Mouse (Mus musculus) limb, embryonic 14.5 days (tissue): ENCODE measurements at regions not wholly inside any gene's neighbourhood (a gene's known extent, or its start where the extent isn't known, plus 50 kb on each side); places are given as distances from the start of the nearest gene placed in this dataset.

Experiments
- ATAC-seq: fragments of 200-750 bp; cut with Nextera tagmentation; 2 replicates; pipeline ENCODE4 v1.8.0; 2017; ENCODE audit warnings: low read depth, moderate number of reproducible peaks, moderate TSS enrichment; ENCODE audit not compliant: low FRiP score
- DNase-seq: peaks from one replicate; pipeline ENCODE4 v3.0.0-alpha.2; 2015; ENCODE audit warnings: low spot score
- H3K27ac ChIP-seq: fragments of 300-500 bp; sonication (generic); replicated peaks from 2 replicates; pipeline ENCODE4 v1.5.1; 2014; ENCODE audit warnings: low read depth, mild to moderate bottlenecking, low read length, moderate library complexity, mixed read lengths
- H3K27me3 ChIP-seq: fragments of 300-500 bp; sonication (generic); 2 replicates; pipeline ENCODE4 v1.6.1; 2014; ENCODE audit warnings: low read length, mixed read lengths; ENCODE audit not compliant: control insufficient read depth, insufficient read depth
- H3K36me3 ChIP-seq: fragments of 300-500 bp; sonication (generic); 2 replicates; pipeline ENCODE4 v1.6.1; 2014; ENCODE audit warnings: mild to moderate bottlenecking, low read length, moderate library complexity, mixed read lengths; ENCODE audit not compliant: control insufficient read depth, insufficient read depth
- H3K4me1 ChIP-seq: fragments of 300-500 bp; sonication (generic); 2 replicates; pipeline ENCODE4 v1.6.1; 2014; ENCODE audit warnings: antibody characterized with exemption, low read length, mixed read lengths; ENCODE audit not compliant: control insufficient read depth, insufficient read depth
- H3K4me2 ChIP-seq: fragments of 300-500 bp; sonication (generic); replicated peaks from 2 replicates; pipeline ENCODE4 v1.6.1; 2014; ENCODE audit warnings: low read depth, mild to moderate bottlenecking, low read length, moderate library complexity; ENCODE audit not compliant: severe bottlenecking
- H3K4me3 ChIP-seq: fragments of 300-500 bp; sonication (generic); replicated peaks from 2 replicates; pipeline ENCODE4 v1.5.1; 2014; ENCODE audit warnings: low read length
- H3K9ac ChIP-seq: fragments of 300-500 bp; sonication (generic); 2 replicates; pipeline ENCODE4 v1.6.1; 2014; ENCODE audit warnings: mild to moderate bottlenecking, low read depth, low read length, moderate library complexity; ENCODE audit not compliant: severe bottlenecking
- H3K9me3 ChIP-seq: fragments of 300-500 bp; sonication (generic); 2 replicates; pipeline ENCODE4 v1.6.1; 2016; ENCODE audit warnings: low read length; ENCODE audit not compliant: control insufficient read depth
- POLR2A ChIP-seq: fragments of 200-500 bp; IDR thresholded peaks from 2 replicates; pipeline ENCODE4 v1.8.0; 2012; ENCODE audit warnings: inconsistent platforms, mild to moderate bottlenecking, moderate library complexity, borderline replicate concordance; ENCODE audit not compliant: insufficient read depth, insufficient read length; ENCODE audit errors: extremely low read depth
- WGBS: fragments of 180-500 bp; shearing (Covaris S2); extraction: QIAGEN DNeasy Blood & Tissue Kit; methylation state at CpG from one replicate; pipeline ENCODE4 v1.1.7; 2014; 5-methylcytosine and 5-hydroxymethylcytosine counted together

DNA sequence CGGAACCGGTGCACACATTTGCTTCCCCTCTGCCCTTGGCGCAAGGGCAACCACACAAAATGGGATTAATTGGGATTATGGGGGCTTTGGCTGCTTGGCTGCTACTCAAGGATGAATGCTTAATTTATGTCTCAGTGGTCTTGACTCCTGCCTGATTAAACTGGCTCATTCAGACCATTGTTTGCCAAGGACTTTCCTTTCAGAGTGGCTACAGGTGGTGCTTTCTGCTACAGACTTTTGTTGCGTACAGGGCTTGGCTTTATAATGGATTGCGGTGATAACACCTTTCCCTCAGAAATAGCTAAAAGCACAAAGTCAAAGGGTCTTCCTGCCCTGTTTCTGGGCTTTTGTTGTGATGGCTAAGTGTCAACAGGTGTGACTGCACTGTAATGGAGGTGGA lies 120.4 kb upstream of the Tbca start:
- no peaks in the 10 kb centered on the region for H3K4me1 ChIP-seq
- H3K9ac ChIP-seq, result no peak overlapping the region
- no peak overlapping the region for H3K4me2 ChIP-seq
- H3K4me3 ChIP-seq, result no peak overlapping the region
- no peaks in the 10 kb centered on the region for H3K9me3 ChIP-seq
- no peaks in the 10 kb centered on the region for H3K36me3 ChIP-seq
- ATAC-seq, result no peak
- no peak overlapping the region for H3K27ac ChIP-seq
- H3K27me3 ChIP-seq, result no peaks in the 10 kb centered on the region
- no peak for DNase-seq
- no peak for TF ChIP-seq POLR2A
- WGBS, result 78% methylated on average over 5 of the region's 5 CpGs

DNA sequence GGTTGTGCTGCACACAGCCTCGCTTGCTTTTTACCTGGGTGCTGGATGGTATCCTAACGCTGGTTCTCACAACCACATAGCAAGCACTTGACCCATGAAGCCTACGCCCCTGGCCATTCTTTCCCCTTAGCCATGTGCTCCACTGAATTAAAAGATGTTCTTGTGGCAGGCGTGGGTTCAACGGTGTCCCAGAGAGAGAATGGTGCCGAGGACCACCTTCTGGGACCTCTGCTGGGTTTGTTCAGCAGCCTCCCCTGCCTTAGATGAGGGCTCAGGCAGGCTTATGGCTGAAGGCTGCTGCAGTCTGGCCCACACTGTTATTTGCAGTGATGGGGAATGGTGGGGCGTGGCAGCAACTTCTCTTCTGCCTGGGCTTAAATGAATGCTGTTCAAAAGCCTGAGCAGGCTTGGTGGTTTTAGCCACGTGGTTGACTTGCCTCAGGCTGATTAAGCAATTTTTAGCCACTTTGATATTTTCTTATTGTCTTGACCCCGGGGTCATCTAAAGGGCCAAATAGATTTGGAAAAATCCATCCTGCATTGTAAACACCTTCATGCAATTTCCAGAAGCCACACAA lies 119.5 kb upstream of the Tbca start:
- WGBS, result 69% methylated on average over 9 of the region's 9 CpGs
- Histone ChIP-seq H3K27ac (no peak overlapping the region), H3K4me2 (no peak overlapping the region), H3K27me3 (no peaks in the 10 kb centered on the region), H3K9ac (no peak overlapping the region), H3K4me1 (no peaks in the 10 kb centered on the region), H3K4me3 (no peak overlapping the region), H3K9me3 (no peaks in the 10 kb centered on the region), H3K36me3 (no peaks in the 10 kb centered on the region)
- no peak for TF ChIP-seq POLR2A
- ATAC-seq, result no peak
- no peak for DNase-seq

DNA sequence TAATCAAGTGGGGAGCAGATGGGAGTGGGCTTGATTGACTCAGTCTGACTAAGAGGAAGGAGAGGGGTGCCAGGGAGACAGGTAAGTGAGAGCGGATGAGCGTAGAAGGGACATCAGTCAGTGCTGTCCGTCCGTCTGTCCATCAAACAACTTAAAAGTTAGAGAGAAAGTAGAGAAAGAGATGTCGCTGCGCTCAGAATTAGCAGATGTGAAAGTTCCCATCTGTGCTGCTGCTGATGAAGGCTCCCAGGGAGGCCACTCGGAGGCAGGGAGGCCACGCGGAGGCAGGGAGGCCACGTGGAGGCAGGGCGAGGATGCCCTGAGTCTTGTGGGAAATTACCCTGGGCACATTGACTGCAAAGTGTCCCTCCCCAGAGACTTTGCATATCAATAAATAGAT lies 118.4 kb upstream of the Tbca start:
- H3K4me2 ChIP-seq, result no peak overlapping the region
- H3K4me3 ChIP-seq, result no peak overlapping the region
- H3K27me3 ChIP-seq, result no peaks in the 10 kb centered on the region
- H3K9me3 ChIP-seq, result no peaks in the 10 kb centered on the region
- ATAC-seq (no peak), DNase-seq (no peak)
- TF ChIP-seq POLR2A, result no peak
- H3K4me1 ChIP-seq, result no peaks in the 10 kb centered on the region
- H3K36me3 ChIP-seq, result no peaks in the 10 kb centered on the region
- no peak overlapping the region for H3K27ac ChIP-seq
- H3K9ac ChIP-seq, result no peak overlapping the region
- 86% methylated on average over 11 of the region's 11 CpGs for WGBS

DNA sequence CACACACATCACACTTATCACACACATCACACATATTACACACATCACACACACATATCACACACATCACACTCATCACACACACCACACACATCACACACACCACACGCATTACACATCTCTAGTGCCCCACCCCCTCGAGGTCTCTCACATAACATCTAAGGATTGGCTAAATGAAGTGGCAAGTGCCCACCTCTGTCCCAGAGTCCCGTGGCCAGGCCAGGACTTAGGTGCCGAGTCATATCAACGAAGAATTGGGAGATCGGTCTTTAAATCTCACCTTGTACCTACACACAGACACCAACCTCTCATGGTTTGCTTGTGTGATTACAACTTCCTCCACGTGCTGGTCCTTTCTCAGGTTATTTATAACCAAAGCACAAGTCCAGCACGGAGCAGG lies 117.7 kb upstream of the Tbca start:
- no peaks in the 10 kb centered on the region for H3K9me3 ChIP-seq
- no peak overlapping the region for H3K4me3 ChIP-seq

GRCm38 (mm10) chr13:94680492-94681168 lies 108.1 kb upstream of the Tbca start:
- no peak for ATAC-seq
- no peaks in the 10 kb centered on the region for H3K36me3 ChIP-seq
- H3K27ac ChIP-seq, result no peak overlapping the region
- H3K9me3 ChIP-seq, result no peaks in the 10 kb centered on the region
- no peak overlapping the region for H3K4me3 ChIP-seq
- no peak overlapping the region for H3K4me2 ChIP-seq
- DNase-seq, result no peak
- no peaks in the 10 kb centered on the region for H3K4me1 ChIP-seq
- WGBS, result 31% methylated on average over 17 of the region's 17 CpGs
- H3K27me3 ChIP-seq, result no peaks in the 10 kb centered on the region
- TF ChIP-seq POLR2A, result no peak
- H3K9ac ChIP-seq, result no peak overlapping the region

More for the DNA sequence above, 117.7 kb upstream of the Tbca start:
- Histone ChIP-seq H3K27me3 (no peaks in the 10 kb centered on the region), H3K4me2 (no peak overlapping the region), H3K4me1 (no peaks in the 10 kb centered on the region), H3K9ac (no peak overlapping the region), H3K27ac (no peak overlapping the region), H3K36me3 (no peaks in the 10 kb centered on the region)
- ATAC-seq (no peak), DNase-seq (no peak)
- TF ChIP-seq POLR2A, result no peak
- WGBS, result 83% methylated on average over 8 of the region's 8 CpGs
